Mouse (Mus musculus) urinary bladder, postnatal 10 days (tissue): Measurements from ENCODE around the gene Cenpb.
"Not testable (repeated sequence)": the region's sequence is repeated elsewhere in the genome, so short reads cannot be mapped to it uniquely, and the experiment has no call there.

Experiments
- DNase-seq: peaks from one replicate; pipeline ENCODE4 v3.0.0; 2022; ENCODE audit warnings: low spot score

Cenpb gene

DNA sequence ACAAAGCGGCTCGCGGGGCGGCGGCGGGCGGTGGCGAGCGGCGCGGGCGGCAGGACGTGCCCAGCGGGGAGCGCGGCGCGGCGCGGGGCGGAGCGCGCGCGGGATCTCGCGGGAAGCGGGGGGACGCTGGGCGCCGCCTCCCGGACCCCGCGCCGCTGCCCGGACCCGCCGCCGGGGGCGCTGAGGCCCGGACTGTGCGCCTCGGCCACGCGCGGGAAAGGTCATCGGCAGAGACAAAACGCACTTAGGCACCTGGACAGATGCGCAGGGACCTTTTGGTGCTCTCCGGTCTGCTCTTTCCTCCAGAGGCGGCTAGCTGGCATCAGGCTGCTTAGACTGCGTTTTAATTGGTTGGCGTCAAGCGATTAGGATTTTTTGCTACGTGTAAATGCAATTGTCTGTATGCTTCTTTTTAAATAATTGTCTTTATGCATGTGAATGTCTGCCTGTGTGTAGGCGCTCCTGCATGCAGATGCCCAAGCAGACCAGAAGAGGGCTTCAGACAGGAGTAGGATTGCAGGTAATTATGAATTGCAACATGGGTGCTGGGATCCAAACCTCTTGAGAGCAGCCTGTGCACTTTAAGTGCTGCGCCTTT, at the start of gene Cenpb:
TSS of gene Cenpb (minus strand) at position 78 of the 598 bp plus-strand sequence.
- no peak for DNase-seq

DNA sequence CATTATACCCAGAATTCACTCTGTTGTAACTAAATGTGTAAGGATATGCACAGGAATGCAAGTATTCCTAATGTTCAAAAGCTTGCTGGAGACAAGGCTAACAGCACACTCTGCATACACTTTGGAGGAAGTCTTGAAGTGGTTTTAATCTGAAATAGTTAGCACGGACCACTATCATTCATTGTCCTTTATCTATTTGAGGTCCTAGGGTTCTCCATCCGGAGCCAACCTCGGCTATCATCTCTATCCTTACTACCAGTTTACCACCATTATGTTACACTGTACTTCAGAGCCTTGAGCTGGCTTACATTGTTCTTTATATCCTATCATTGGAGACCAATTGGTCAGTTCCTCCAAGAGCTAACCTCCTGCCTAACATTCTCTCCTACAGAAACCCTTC, 47.4 kb upstream of the Cenpb start:
- no peak for DNase-seq

DNA sequence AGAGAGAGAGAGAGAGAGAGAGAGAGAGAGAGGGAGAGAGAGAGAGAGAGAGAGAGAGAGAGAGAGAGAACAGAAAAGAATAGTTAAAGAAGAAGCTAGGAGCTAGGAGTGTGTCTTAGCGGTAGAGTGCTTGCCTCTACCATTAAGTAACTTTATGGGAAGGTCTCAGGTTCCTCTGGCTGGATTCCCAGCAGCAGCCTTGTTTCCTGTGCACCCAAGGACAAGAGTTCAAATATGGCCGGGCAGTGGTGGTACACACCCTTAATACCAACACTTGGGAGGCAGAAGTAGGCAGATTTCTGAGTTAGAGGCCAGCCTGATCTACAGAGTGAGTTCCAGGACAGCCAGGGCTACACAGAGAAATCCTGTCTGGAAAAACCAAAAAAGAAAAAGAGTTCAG, 46.8 kb upstream of the Cenpb start:
- DNase-seq, result not testable (repeated sequence)

DNA sequence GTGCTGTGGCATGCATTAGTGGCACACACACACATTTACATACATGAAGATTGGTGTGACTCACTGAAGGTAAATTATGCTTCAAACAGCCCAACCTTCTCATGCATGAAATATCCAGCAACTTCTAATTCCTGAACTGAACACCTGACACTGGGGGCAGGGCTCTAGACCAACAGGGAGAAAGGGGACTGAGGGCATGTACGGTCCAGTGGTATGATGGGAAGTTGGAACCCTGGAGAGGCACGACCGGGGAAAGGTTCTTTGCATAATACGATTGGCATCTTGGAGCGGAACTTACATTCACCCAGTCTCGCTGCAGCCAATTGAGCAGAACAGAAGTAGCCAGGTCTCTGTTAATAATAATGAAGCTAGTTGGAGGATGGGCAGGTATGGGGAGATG, 45.3 kb upstream of the Cenpb start:
- DNase-seq, result no peak

DNA sequence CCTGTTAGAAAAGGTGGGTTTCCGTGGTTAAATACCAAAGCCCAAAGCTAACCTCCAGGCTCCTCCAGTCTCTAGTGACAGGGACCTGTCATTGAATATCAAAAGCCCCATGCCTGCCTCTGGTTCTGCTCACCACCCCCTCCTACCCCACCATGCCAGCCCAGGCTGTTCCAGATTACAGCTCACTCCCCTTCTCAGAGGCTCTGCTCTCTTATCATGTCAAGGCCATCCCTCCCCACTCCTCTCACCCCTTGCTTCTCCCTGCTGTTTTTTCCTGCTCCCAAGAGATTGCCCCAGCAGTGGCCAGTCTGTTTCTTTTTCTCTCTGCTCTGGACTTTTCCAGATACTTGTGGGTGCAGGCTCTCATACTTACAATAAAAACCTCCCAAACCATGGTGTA, 43.7 kb upstream of the Cenpb start:
- no peak for DNase-seq

DNA sequence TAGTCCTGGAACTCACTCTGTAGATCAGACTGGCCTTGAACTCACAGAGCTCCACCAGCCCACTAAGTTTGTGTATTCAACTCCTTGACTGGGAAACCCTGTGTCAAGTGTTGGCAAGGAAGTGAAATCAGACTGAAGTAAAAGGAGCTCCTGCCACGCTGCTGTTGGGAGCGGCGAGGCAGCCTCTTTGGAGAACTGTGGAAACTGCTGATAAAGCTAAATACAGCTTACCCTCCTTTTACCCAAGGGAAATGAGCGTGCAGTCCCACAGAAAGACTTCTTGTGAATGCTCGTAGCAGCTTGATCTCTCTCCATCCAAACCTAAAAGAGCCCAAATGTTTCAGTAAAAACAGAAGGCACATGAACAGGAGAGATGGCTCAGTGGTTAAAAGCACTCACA, 42.7 kb upstream of the Cenpb start:
- no peak for DNase-seq

DNA sequence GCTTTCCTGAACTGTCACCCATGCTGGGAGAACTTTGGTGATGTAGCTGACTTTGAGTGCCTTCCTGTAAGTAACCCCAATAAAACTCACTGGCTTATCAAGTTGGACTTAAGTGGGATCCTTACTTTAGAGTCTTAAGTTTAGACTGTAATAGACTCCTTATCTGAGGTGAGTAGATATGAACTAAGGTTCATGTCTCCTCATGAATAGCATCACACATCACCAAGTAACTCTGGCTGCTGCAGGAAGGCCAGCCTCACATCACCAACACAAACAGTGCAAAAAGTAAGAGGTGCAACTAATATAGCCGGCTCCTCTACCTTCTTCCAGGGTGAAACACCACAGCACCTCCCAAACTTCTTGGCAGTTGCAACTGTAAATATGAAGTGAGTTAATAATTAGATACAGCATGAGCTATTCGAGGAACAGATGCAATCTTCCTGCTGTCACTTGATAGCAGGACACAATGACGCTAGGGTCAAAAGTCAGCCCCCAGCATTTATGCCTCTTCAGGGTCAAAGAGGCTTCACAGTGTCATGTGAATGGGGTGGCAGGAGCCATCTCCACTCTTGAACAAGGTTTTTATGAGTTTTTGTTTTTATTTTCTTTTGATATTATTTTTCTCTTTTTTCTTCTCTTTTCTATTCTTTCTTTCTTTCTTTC, 42.1 kb upstream of the Cenpb start:
- DNase-seq, result no peak

DNA sequence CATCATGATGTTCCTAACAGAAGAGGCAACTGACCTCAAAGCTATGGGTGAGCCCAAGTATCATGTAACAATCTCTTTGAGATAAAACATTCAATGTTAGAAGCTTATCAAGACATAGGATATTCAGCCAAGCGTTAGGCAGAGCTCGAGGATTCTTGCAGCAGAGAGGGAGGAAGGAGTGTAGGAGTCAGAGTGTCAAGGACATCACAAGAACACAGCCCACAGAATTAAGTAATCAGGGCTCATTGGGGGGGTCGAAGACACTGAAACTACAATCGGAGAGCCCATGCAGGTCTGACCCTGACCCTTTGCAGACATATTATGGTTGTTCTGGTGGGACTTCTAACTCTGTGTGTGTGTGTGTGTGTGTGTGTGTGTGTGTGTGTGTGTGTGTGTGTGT, 40.2 kb upstream of the Cenpb start:
- no peak for DNase-seq

DNA sequence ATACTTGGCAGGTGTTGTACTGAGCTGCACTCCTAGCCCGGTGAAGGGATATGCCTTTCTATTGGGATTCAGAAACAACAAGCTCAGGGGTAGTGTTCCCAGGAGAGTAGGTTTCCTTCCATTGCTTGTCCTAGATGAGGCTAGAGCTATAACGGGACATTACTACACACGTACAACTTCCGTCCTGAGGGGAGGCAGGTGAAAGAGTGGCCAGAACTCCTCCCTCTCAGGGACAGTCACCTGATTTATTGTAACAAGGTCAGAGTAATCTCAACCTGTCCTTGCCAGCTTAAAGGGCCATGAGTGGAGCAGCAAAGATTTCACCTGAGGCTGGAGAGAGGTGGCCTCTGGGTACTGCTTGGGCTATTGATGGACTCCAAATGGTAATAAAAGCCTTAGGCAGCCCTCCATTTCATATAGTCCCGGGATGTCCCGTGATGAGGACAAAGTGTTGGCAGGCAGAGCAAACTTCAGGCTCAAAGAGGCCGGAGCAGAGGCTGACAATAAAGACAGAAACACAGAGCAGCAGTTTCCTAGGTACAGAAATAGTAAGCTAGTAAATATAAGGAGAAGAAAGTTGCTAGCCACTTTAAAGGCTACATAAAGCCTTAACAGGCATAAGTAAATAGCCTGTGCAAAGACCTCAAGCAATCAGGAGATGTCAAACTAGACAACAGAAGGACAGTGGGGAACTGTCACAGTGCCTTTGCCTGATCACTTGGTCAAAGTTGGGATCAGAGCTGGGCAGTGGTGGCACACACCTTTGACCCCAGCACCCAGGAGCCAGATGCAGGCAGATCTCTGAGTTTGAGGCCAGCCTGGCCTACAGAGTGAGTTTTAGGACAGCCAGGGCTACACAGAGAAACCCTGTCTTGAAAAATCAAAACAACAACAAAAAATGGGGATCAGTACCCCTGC, 36.3 kb upstream of the Cenpb start:
- DNase-seq, result no peak

DNA sequence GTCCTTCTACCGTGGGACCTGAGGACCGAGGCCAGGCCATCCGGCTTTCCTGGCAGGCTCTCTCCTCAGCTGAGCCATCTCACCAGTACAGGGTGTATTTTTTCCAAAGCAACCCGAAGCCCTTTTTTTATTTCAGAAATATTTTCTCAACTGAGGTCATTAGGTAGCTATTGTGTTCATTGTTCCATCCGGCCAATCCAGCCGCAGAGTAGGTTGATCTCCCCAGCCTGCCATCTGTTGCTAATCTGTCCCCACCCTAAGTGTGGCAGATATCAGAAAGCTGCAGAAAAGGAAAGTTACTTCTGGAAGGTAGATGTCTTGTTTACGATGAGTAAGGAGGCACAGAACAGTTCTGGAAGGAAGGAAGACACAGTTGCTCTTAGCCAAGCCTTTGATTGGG, 33.9 kb upstream of the Cenpb start:
- no peak for DNase-seq

DNA sequence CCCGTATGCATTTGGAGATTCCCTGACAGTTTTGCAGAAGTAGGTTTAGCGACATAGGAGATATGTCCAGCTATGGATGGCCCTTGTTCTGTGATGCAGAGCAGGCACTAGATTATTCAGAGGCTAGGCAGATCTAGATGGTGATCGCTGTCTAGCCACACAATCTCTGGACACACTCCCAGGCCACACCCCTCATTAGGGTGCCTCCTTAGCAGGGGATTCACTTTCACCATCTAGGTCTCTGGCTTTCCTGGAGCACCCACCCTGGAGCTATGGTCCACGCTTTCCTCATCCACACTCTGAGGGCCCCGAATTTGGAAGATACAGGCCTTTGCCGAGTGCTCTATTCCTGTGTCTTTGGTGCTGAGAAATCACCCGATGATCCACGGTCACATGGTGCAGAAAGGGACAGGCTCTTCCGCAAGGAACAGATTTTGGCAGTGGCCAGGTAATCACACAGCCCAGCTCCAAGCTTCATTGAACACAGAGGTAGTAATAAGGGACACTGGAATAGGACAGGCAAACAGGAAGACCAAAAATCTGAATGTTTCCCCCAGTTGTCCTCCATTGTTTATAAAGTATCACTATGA, 31.3 kb upstream of the Cenpb start:
- no peak for DNase-seq

DNA sequence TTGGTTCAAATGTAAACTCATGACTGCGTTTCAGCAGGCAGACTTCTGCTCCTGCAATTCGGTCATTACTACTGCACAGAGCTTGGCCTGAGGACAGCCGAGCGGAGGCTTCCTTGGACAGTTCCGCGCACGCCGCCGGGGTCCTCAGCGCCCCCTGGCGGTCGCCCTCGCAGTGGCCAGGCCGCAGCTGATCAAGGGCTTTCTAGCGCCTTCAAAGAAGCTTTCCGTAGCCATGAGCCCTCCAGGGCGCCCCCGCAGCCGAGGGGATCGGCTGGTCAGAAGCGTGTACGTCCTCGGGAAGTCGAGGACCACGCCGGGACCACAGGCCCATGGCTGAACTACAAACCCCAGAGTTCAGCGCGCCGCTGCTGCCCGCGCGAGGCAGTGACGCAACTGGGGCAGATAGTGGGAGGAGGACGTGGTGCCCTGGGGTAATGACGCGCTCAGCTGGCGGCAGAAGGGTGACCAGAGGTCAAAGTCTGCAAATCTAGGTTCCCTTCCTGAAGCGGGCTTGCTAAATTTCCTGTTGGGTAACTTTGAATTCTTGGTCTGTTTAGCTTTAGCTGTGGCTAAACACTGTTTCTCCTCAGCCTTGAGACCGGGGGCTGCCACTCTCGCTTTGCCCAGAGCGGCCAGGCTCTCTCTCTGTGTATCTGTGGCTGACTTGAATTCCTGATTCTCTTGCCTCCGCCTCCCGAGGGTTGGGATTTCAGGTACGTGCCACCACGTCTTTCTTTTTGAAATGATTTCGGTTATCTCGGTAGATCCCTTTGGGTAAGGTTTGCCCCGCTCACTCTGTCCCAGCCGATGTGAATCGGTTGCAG, 30.3 kb upstream of the Cenpb start:
- peak; percentile 94 for DNase-seq

DNA sequence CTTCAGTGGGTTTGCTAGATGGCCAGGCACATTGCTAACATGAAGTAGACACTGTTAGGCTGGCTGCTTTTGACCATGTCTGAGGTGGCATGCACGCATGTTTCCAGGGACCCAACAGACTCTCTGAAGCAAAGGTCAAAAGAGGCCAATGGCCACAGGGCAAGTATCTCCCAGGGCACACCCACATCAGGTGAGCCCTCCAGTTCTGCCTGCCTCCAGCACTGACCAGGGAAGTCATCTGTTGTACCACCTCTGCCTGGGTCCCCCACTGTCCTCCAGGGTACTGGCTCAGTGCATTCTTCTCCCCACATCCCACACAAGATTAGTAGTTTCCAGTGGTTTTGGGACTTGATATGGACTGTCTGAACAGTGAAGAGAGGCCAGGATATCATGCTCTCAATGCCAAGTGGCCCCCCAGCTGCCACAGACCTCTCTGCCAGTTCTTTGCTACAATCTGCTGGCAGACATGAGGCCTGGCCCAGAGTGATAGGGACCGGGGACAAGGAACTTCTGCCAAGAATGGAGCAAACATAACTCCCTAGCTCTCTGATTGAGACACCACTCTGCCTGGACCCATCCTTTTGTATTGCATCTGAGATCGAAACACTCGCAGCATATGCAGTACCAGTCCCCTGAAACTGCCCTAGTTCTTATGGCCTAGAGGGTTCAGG, 29.4 kb upstream of the Cenpb start:
- no peak for DNase-seq

DNA sequence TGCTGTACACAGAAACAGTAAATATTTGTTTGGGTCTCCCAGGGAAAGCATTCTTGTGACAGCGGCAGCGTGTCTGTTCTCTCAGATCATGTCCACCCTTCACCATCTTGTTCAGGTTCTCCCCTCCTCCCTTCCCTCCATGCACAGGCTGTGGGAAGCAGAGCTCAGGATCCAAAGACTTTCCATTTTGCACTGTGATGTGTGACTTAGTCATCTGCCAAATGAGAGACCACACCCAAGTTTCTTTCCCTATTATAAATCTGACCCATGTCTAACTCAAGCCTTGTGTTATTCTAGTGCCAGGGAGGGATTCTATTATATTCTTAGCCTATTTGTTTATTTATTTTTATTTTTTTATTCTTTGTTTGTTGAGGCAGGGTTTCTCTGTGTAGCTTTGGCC, 28.5 kb upstream of the Cenpb start:
- no peak for DNase-seq

DNA sequence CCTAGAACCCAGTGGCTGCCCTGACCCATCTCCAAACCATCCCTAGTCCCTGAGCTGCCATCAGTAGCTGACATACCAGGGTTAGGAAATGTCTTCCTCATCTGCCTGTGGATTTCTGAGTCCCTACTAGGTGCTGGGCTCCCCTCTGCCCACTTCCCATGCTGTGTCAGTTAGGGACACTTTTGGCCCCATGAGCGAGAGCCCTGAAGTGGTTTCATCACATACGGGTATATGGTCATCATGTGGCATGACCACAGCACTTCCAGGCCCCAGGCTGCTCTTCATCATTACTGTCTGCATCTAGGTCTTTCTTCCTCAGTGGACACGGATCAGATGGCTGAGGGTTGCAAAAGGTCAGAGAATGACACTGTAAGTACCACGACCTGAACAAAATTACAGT, 26.9 kb upstream of the Cenpb start, which contains the start of gene Ap5s1:
TSS of gene Ap5s1 (plus strand) at position 301 of the 400 bp plus-strand sequence.
- DNase-seq, result no peak

DNA sequence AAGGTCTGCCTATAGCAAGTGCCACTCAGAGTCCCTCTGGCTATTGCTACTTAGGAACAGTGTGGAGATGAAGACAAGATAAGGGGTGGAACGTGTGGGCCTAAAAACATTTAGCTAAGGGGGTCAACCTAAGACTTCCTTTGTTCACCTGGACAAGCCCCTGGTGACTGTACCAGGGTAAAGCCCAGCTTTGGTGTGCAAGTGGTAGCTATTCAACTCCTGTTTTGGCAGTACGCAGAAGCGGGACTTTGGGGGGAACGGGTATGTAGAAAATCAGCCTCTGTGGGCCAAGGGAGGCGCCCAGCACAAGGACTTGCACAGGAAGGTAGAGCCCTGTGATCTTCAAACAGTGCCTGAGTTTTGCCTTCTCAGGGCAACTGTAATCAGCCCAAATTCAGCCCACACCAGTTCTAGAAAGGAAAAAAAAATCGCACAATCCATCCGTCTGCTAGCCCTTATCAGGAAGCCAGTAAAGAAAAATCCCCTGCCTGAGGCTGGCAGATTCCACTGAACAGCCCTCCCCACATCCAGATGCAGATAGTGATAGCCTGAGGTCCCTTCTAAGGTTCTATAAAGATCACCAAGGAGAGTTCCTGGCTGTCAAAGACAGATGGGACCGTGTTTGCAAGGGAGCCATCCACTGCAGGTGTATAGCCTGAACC, 25.8 kb upstream of the Cenpb start:
- no peak for DNase-seq

DNA sequence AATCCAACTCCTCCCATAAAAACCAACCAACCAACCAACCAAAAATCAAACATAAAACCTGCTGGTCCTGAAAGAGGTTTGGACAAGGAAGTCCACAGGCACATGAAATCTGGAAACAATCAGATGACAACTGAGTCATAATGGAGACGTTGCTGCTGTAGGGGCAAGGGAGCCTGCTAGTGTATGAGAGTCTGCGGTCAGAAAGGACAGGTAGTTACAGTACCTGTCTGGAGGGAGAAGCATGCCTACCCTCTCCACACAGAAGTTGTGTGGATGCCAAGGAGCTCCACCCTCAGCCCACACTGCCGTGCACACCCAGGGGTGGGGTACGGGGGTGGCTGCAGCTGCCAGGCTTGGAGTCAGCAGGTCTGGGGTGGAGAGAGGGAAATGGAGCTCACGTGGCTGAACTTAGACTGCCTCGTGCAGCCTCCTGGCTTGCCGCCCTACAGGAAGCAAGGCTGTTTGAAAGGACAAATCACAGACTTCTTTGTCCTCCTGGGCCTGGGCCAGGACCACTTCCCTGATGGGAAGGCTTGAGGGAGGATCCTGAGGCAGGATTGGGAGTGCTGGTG, 24.6 kb upstream of the Cenpb start:
- DNase-seq, result peak; percentile 75

DNA sequence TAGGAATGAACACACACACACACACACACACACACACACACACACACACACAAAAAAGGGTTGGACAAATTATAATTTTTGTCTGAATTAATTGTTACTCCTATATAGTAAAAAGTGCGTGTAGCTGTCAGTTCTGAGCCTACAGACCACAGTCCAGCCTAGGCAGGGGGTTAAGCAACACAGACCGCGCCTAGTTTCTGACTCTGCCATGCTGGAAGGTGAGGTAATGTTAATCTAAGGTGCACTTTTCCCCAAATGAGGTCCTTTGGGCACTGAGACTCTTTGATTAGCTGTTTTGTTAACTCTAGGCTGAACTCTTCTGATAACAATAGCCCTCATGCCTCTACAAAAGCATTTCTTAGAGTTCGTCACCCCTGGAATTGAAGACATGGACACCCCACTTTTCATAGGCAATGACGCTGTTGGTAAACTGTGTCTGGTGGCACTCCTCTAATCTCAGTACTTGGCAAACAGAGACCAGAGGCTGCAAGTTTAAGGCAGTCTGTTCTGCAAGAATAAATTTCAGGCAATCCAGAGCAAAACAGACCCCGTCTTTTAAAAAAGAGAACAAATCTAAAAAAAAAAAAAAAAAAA, 24.0 kb upstream of the Cenpb start:
- DNase-seq, result no peak

DNA sequence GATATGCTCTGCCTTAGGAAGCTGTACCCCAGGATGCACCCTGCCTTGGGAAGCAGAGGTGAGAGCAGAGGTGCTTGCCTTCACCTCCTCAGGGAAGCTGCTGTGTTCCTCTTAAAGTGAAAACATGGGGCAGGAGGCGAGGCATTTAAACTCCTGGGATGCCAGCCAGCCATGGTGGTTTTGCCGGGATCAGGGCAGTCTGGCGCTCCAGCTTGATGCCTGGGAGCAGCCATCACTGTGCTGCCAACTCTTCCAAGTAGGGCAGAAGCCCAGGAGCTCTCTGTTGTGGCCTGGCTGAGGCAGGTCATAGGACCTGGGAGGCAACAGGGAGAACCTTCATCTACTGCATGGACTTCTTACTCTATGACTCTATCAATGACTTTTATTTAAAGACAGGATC, 21.4 kb upstream of the Cenpb start:
- DNase-seq, result no peak

DNA sequence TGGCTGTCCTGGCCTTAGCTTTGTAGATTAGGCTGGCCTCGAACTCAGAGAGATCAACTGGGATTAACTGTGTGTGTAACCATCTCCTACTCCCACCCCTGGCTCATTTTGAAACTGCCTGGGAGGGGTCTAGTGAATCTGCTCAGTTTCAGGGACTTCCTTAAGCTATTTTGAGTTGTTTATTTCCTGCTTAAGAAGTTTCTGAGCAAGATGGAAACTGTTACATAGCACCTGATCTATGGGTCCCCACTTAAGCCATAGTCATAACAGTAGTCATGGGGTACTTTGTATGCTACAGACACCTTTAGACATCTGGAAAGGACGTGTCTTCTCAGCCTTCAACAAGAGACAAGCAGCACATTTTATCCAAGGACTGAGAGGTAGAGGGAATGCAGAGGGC, 20.8 kb upstream of the Cenpb start:
- no peak for DNase-seq
